ENCODE assay signal across 12 mouse cellular contexts in genomic region chr1:41386435-41386834, GRCm38 (mm10).
DNase-seq lines count a peak whose midpoint lies in the region; ATAC-seq and TF ChIP-seq lines count a peak whose summit lies in the region.
"Had no signal": no experiment of that assay in that cellular context is flagged by ENCODE, and none has a peak within 500 bp of the region (broad histone marks: within the 10 kb centered on the region; RNA-seq: fewer than 3 reads in every experiment).

No protein-coding gene starts in this region.

- TF ChIP-seq POLR2A in ES-Bruce4 (IDR thresholded peaks at IDR 0.05; ENCODE audit: insufficient read depth, low read length) = no peak

- peak; percentile 30 for DNase-seq in heart, postnatal 4 days
- DNase-seq in heart, adult 8-10 months (ENCODE audit: low spot score) = no peak
- DNase-seq in liver, postnatal 0 days = no peak
- DNase-seq in liver (no peak), ZHBTc4 (ENCODE audit: low read depth, low spot score) (peak; percentile 57)
- DNase-seq in testis, postnatal 10 days (ENCODE audit: low spot score) = no peak
- DNase-seq in gastrocnemius, postnatal 4 days (ENCODE audit: low spot score in 2 of 2) = no peak
- DNase-seq: cerebellum, adult 8-10 months; liver, embryonic 13.5 days; thymus, adult 2 months had no signal

- H3K4me2 ChIP-seq in liver, postnatal 0 days (ENCODE audit: low read depth, low read length) = no peak overlapping the region
- H3K4me2 ChIP-seq: liver, embryonic 13.5 days; neural tube, embryonic 15.5 days had no signal

- 49% methylated on average over 4 of the region's 4 CpGs for WGBS in liver, postnatal 0 days (ENCODE audit: insufficient replicate concordance)

- H3K4me3 ChIP-seq in liver, postnatal 0 days (ENCODE audit: low read depth, low read length) = no peak overlapping the region
- no peak overlapping the region for H3K4me3 ChIP-seq in ES-Bruce4 (ENCODE audit: low read depth, low read length)
- H3K4me3 ChIP-seq: liver, embryonic 13.5 days; neural tube, embryonic 15.5 days had no signal

- no peak overlapping the region for H3K9ac ChIP-seq in liver, postnatal 0 days (replicated peaks)
- H3K9ac ChIP-seq in ES-Bruce4 (ENCODE audit: low read depth, poor library complexity, severe bottlenecking) = no peak overlapping the region
- H3K9ac ChIP-seq: liver, embryonic 13.5 days; neural tube, embryonic 15.5 days had no signal

- peak; percentile 12; the same call in 1 of the 2 replicates for TF ChIP-seq CTCF in liver, postnatal 0 days (IDR thresholded peaks at IDR 0.05; ENCODE audit: low read depth)
- peak; percentile 3 for TF ChIP-seq CTCF in ES-Bruce4 (IDR thresholded peaks at IDR 0.05; ENCODE audit: low read depth, low read length)

- H3K9me3 ChIP-seq in liver, postnatal 0 days (ENCODE audit: low read length) = no peaks in the 10 kb centered on the region
- H3K9me3 ChIP-seq in ES-Bruce4 (replicated peaks; ENCODE audit: control insufficient read depth, insufficient read depth, low read length, poor library complexity, severe bottlenecking) = no peaks in the 10 kb centered on the region
- H3K9me3 ChIP-seq: liver, embryonic 13.5 days; neural tube, embryonic 15.5 days had no signal

- H3K27me3 ChIP-seq in liver, postnatal 0 days (ENCODE audit: insufficient read depth, low read length) = no peaks in the 10 kb centered on the region
- H3K27me3 ChIP-seq in ES-Bruce4 (ENCODE audit: control insufficient read depth, insufficient read depth, low read length, poor library complexity, severe bottlenecking) = no peaks in the 10 kb centered on the region
- H3K27me3 ChIP-seq: liver, embryonic 13.5 days; neural tube, embryonic 15.5 days had no signal

- no peak for ATAC-seq in liver, postnatal 0 days

- H3K4me1 ChIP-seq in liver, postnatal 0 days (ENCODE audit: insufficient read depth) = no peaks in the 10 kb centered on the region
- H3K4me1 ChIP-seq in ES-Bruce4 (ENCODE audit: control insufficient read depth, insufficient read depth, low read length) = no peaks in the 10 kb centered on the region
- H3K4me1 ChIP-seq: liver, embryonic 13.5 days had no signal

- H3K36me3 ChIP-seq in liver, postnatal 0 days (replicated peaks; ENCODE audit: insufficient read depth, low read length) = no peaks in the 10 kb centered on the region
- H3K36me3 ChIP-seq in ES-Bruce4 (ENCODE audit: control insufficient read depth, insufficient read depth, low read length, poor library complexity, severe bottlenecking) = no peaks in the 10 kb centered on the region
- H3K36me3 ChIP-seq: liver, embryonic 13.5 days; neural tube, embryonic 15.5 days had no signal

- no peak overlapping the region for H3K27ac ChIP-seq in liver, postnatal 0 days (ENCODE audit: low read depth)
- H3K27ac ChIP-seq in ES-Bruce4 (ENCODE audit: insufficient read depth, low read length) = no peak overlapping the region
- H3K27ac ChIP-seq: liver, embryonic 13.5 days; neural tube, embryonic 15.5 days had no signal

- TF ChIP-seq EP300 in liver, postnatal 0 days (IDR thresholded peaks at IDR 0.05; ENCODE audit: low read depth) = no peak
- no peak for TF ChIP-seq EP300 in ES-Bruce4 (IDR thresholded peaks at IDR 0.05; ENCODE audit: insufficient read depth, low read depth, low read length)

Comparison
In these comparisons a context has a peak if more than half of its experiments do, and no peak if none do; other contexts are left out.
1. DNase-seq: peak in heart, postnatal 4 days (single experiment) and ZHBTc4 (single experiment); none in heart, adult 8-10 months (single experiment), liver, postnatal 0 days (single experiment), liver (single experiment), testis, postnatal 10 days (single experiment) and gastrocnemius, postnatal 4 days (0 of 2).